Mouse (Mus musculus): ENCODE data around the gene Myh15. TPM values are rescaled to one million over a fixed set of nuclear protein-coding genes. Genes with fewer than 3 reads are reported as not detected.

The Myh15 gene
- polyA plus RNA-seq (2016; fragmentation: Nextera tagmentation; extraction: Ambion mirVana) = not detected in 2 replicates

- WGBS = 81% methylated on average over 1 of the region's 1 CpGs
- Histone ChIP-seq H3K9ac (replicated peaks) (no peak within 1 kb of the TSS), H3K27me3 (no peaks in the 10 kb centered on the region), H3K9me3 (no peaks in the 10 kb centered on the region), H3K4me2 (replicated peaks) (no peak within 1 kb of the TSS), H3K4me3 (no peak within 1 kb of the TSS), H3K27ac (replicated peaks) (no peak within 1 kb of the TSS), H3K4me1 (no peaks in the 10 kb centered on the region), H3K36me3 (no peaks in the 10 kb centered on the region)
- no peak for ATAC-seq (ENCODE audit: low FRiP score, low read depth)
These were observed at the start of gene Myh15 for GRCm38 (mm10) chr16:49057186-49057585. Myh15 (plus strand) TSS chr16:49057486.

- Histone ChIP-seq H3K4me3 (no peak overlapping the region), H3K9me3 (no peaks in the 10 kb centered on the region), H3K27ac (replicated peaks) (no peak overlapping the region), H3K36me3 (peaks cover 16% of the 10 kb centered on the region), H3K4me2 (replicated peaks) (no peak overlapping the region), H3K27me3 (no peaks in the 10 kb centered on the region), H3K4me1 (no peaks in the 10 kb centered on the region), H3K9ac (replicated peaks) (no peak overlapping the region)
- ATAC-seq (ENCODE audit: low FRiP score, low read depth) = no peak
- WGBS = 76% methylated on average over 5 of the region's 5 CpGs
These were observed 40.5 kb upstream of the Myh15 start for GRCm38 (mm10) chr16:49016620-49017332.

DNA sequence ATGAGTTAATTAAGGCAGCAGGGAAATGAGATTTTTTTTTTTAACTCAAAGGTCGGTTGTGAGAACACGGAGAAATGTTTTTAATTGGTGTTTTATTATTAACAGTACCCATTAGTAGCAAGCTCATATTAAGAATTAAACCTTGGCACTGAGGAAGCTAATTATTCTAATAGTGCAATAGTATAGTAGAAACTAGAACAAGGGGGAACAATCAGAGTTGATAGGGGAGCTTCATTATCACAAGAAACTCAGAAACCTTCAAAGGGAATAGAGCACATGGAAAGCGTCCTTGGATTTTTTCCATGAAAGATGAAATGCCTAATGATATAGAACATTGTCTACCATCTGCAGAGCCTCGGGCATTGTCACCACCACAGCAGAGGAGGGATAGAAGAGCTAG, 21.4 kb upstream of the Myh15 start:
- H3K9ac ChIP-seq (replicated peaks) = no peak overlapping the region
- no peak overlapping the region for H3K4me3 ChIP-seq
- no peaks in the 10 kb centered on the region for H3K4me1 ChIP-seq
- H3K27ac ChIP-seq (replicated peaks) = no peak overlapping the region
- H3K27me3 ChIP-seq = no peaks in the 10 kb centered on the region
- H3K4me2 ChIP-seq (replicated peaks) = no peak overlapping the region
- no peaks in the 10 kb centered on the region for H3K36me3 ChIP-seq
- H3K9me3 ChIP-seq = no peaks in the 10 kb centered on the region
- no peak for ATAC-seq (ENCODE audit: low FRiP score, low read depth)
- WGBS = 81% methylated on average over 4 of the region's 4 CpGs

GRCm38 (mm10) chr16:49037771-49038170, 19.5 kb upstream of the Myh15 start:
- Histone ChIP-seq H3K4me1 (no peaks in the 10 kb centered on the region), H3K36me3 (no peaks in the 10 kb centered on the region), H3K4me2 (replicated peaks) (no peak overlapping the region), H3K4me3 (no peak overlapping the region), H3K27me3 (no peaks in the 10 kb centered on the region), H3K27ac (replicated peaks) (no peak overlapping the region), H3K9ac (replicated peaks) (no peak overlapping the region), H3K9me3 (no peaks in the 10 kb centered on the region)
- no peak for ATAC-seq (ENCODE audit: low FRiP score, low read depth)
- 83% methylated on average over 4 of the region's 4 CpGs for WGBS

GRCm38 (mm10) chr16:49040554-49041221, 16.6 kb upstream of the Myh15 start:
- Histone ChIP-seq H3K27ac (replicated peaks) (no peak overlapping the region), H3K27me3 (no peaks in the 10 kb centered on the region), H3K4me2 (replicated peaks) (no peak overlapping the region), H3K9ac (replicated peaks) (no peak overlapping the region), H3K4me3 (no peak overlapping the region), H3K4me1 (no peaks in the 10 kb centered on the region), H3K36me3 (no peaks in the 10 kb centered on the region), H3K9me3 (no peaks in the 10 kb centered on the region)
- 86% methylated on average over 3 of the region's 3 CpGs for WGBS
- no peak for ATAC-seq (ENCODE audit: low FRiP score, low read depth)

DNA sequence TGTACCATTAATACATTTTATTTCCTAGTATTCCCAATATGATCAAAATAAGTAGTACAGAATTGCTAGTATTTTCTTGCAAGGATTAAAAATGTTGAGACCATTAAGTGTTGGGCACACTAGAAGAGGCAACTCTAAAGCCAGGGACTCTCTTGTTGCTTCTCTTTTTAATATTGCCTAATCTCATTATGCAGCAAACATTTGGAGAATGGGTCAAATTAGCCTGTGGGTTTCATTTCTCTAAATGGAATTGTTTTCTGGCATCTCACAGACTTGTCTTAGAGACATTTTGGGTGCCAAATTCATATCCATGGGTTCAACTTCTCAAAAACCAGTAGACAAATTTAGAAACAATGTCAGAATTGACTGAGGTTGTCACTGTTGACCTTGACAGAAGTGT, 8.1 kb upstream of the Myh15 start:
- Histone ChIP-seq H3K36me3 (no peaks in the 10 kb centered on the region), H3K4me2 (replicated peaks) (no peak overlapping the region), H3K9ac (replicated peaks) (no peak overlapping the region), H3K27me3 (no peaks in the 10 kb centered on the region), H3K4me1 (no peaks in the 10 kb centered on the region), H3K9me3 (no peaks in the 10 kb centered on the region), H3K4me3 (no peak overlapping the region), H3K27ac (replicated peaks) (no peak overlapping the region)
- ATAC-seq (ENCODE audit: low FRiP score, low read depth) = no peak

DNA sequence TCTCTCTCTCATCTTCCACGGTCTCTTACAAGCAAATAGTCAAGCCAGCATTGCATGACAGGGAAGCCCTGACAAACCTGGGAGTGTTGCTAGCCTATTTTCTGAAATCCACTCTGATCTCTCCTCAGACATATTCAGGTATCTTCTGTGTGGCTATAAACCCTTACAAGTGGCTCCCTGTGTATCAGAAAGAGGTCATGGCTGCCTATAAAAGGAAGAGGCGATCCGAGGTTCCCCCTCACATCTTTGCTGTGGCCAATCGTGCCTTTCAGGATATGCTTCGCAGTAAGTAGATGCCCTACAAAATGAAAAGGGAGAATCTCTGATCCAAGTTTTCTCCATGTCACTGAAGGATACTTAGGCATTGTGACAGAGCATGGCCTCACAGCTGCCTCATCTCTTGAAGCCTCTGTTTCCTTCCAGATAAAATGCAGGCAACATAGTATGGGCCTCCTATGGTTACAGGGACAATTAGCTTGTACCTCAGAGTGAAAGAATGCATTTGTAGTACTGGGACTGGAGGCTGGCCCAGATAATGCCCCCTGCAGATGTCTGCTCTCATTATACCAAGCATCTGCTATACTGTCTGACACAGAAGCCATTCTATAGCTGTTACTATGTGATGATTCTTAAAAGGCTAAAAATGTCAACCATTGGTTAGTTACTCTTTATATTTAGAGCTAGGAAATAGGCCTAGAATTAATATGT, 12.1 kb downstream of the Myh15 start:
- no peaks in the 10 kb centered on the region for H3K27me3 ChIP-seq
- H3K4me1 ChIP-seq = no peaks in the 10 kb centered on the region
- peak; percentile 72; the same call in 1 of the 2 replicates for ATAC-seq (ENCODE audit: low FRiP score, low read depth)
- no peaks in the 10 kb centered on the region for H3K9me3 ChIP-seq
- WGBS = 68% methylated on average over 5 of the region's 5 CpGs
- no peak overlapping the region for H3K9ac ChIP-seq (replicated peaks)
- no peak overlapping the region for H3K27ac ChIP-seq (replicated peaks)
- H3K4me2 ChIP-seq (replicated peaks) = no peak overlapping the region
- no peak overlapping the region for H3K4me3 ChIP-seq
- no peaks in the 10 kb centered on the region for H3K36me3 ChIP-seq

DNA sequence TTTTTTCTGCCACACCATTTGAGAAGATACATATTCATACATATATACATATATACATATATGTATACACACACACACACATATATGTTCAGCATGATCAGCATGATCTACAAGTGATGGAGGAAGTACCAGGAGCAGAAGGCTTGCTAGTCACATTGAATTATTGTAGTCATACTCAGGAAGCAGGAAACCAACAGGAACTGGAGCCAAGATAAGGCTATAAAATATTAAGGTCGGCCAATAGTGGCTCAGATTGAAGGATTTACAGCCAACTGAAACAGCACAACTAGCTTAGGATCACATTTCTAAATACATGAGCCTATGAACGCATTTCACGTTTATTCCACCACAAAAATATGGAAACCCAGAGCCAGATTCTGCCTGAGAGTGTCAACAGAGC, 14.0 kb downstream of the Myh15 start:
- ATAC-seq (ENCODE audit: low FRiP score, low read depth) = no peak
- 86% methylated on average over 3 of the region's 3 CpGs for WGBS
- Histone ChIP-seq H3K4me1 (no peaks in the 10 kb centered on the region), H3K27me3 (no peaks in the 10 kb centered on the region), H3K36me3 (no peaks in the 10 kb centered on the region), H3K9ac (replicated peaks) (no peak overlapping the region), H3K27ac (replicated peaks) (no peak overlapping the region), H3K4me3 (no peak overlapping the region), H3K4me2 (replicated peaks) (no peak overlapping the region), H3K9me3 (no peaks in the 10 kb centered on the region)

- WGBS = 72% methylated on average over 1 of the region's 1 CpGs
- no peaks in the 10 kb centered on the region for H3K4me1 ChIP-seq
- H3K9ac ChIP-seq (replicated peaks) = no peak overlapping the region
- H3K4me3 ChIP-seq = no peak overlapping the region
- H3K36me3 ChIP-seq = no peaks in the 10 kb centered on the region
- H3K9me3 ChIP-seq = no peaks in the 10 kb centered on the region
- H3K27me3 ChIP-seq = no peaks in the 10 kb centered on the region
- H3K4me2 ChIP-seq (replicated peaks) = no peak overlapping the region
- ATAC-seq (ENCODE audit: low FRiP score, low read depth) = no peak
- H3K27ac ChIP-seq (replicated peaks) = no peak overlapping the region
These were observed 70.7 kb downstream of the Myh15 start for GRCm38 (mm10) chr16:49128015-49128414.

DNA sequence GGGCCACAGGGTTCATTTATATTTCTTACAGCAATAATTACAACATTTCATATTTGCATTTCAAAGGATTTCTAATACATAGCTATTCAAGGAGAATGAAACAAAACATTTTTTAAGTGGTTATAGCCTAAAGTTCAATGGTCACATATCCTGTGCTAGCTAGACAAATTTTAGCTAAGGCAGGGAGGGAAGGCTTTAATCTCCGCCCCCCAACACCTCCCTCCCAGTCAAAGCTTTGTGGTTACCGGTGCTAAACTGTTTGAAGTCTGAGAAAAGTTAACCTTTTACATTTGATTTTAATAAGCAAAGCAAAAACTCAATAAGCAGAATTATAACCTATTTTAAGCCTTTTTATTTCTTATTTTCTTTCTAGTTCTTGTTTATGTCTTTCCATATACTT, 98.9 kb downstream of the Myh15 start:
- 90% methylated on average over 2 of the region's 2 CpGs for WGBS
- Histone ChIP-seq H3K27ac (replicated peaks) (no peak overlapping the region), H3K36me3 (no peaks in the 10 kb centered on the region), H3K9me3 (no peaks in the 10 kb centered on the region), H3K9ac (replicated peaks) (no peak overlapping the region), H3K4me1 (no peaks in the 10 kb centered on the region), H3K4me2 (replicated peaks) (no peak overlapping the region), H3K4me3 (no peak overlapping the region), H3K27me3 (no peaks in the 10 kb centered on the region)
- no peak for ATAC-seq (ENCODE audit: low FRiP score, low read depth)

GRCm38 (mm10) chr16:49164349-49165137, 107.3 kb downstream of the Myh15 start:
- H3K9me3 ChIP-seq = no peaks in the 10 kb centered on the region
- 43% methylated on average over 7 of the region's 7 CpGs for WGBS

DNA sequence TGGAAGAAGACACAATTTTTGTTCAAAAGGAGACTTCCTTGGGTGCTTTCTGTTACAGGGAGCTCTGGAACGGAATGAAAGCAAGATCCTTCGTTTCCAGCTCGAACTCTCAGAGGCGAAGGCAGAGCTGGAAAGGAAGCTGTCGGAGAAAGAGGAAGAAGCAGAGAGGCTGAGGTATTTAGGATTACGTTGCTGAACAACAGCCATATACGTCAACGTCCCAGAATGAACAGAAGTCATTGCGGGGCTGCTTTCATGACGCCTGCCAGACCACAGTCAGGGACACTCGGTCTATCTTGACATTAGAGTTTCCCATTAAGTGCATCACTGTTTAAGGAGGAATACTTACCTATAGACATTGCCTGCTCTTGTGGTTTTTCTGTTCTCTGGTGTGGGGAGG, 108.4 kb downstream of the Myh15 start:
- 91% methylated on average over 11 of the region's 11 CpGs for WGBS
- Histone ChIP-seq H3K36me3 (no peaks in the 10 kb centered on the region), H3K9ac (replicated peaks) (no peak overlapping the region), H3K4me1 (no peaks in the 10 kb centered on the region), H3K4me2 (replicated peaks) (no peak overlapping the region), H3K27me3 (no peaks in the 10 kb centered on the region), H3K4me3 (no peak overlapping the region), H3K9me3 (no peaks in the 10 kb centered on the region), H3K27ac (replicated peaks) (no peak overlapping the region)
- no peak for ATAC-seq (ENCODE audit: low FRiP score, low read depth)

More at GRCm38 (mm10) chr16:49164349-49165137, 107.3 kb downstream of the Myh15 start:
- H3K27ac ChIP-seq (replicated peaks) = no peak overlapping the region
- no peak overlapping the region for H3K4me2 ChIP-seq (replicated peaks)
- no peak overlapping the region for H3K9ac ChIP-seq (replicated peaks)
- no peaks in the 10 kb centered on the region for H3K4me1 ChIP-seq
- no peak overlapping the region for H3K4me3 ChIP-seq
- H3K36me3 ChIP-seq = no peaks in the 10 kb centered on the region
- peak; percentile 80 for ATAC-seq (ENCODE audit: low FRiP score, low read depth)
- no peaks in the 10 kb centered on the region for H3K27me3 ChIP-seq
